Mouse (Mus musculus): Measurements from ENCODE around the gene Lysmd1.

Lysmd1 gene

DNA sequence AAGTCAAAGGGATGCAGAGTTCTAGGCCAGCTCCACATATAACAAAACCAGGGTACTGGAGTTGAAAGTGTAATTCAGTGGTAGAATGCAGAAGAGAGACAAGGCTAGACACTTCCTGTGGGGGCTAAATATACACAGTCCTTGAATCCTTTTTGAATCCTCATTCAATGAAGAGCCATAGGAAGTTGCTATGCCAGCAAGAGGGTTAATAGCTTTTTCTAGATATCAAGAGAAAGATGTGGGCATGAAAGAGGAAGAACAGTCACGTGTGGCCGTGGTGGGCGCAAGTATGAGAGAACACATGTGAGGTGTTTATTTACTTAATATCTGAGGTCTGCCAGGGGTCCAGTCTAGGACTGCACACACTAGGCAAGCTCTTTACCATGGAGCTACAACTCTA, 2.4 kb downstream of the Lysmd1 start:
- no peak for DNase-seq (ENCODE audit: low read depth, low spot score)

DNA sequence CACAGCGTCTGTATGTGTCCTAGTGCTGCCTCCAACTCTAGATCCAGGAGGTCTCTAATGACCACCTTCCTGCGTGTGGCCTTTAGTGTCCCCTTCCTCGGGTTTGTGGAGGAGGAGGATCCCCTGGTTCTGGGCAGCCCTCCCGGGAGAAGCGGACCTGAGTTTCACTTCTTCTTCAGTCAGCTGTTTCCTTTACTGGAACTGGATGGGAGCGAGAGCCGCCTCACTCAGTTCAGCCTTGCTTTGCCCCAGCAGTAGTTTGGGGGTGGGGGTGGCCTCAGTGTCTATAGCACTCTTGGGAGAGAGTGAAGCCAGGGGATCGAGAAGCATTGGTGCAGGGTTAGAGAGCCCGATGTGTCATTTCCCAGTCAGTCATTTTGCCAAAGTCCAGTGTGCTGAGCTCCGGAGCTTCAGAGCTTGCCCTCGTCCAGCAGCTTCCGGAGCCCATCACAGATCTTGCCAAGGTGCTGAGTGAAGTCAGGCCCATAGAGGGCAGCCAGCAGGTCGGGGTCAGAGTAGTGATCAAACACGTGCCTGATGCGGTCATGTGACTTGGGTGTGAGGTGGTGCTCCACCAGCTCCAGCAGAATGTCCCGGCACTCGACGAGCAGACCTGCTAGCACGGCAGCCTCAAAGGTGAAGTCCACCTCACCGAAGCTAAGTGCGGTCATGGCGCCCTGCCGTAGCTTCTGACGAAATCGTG, 5.8 kb downstream of the Lysmd1 start:
- no peak for DNase-seq (ENCODE audit: low read depth, low spot score)

GRCm38 (mm10) chr3:95140289-95140595, 6.4 kb downstream of the Lysmd1 start:
- no peak for DNase-seq (ENCODE audit: low read depth, low spot score)

DNA sequence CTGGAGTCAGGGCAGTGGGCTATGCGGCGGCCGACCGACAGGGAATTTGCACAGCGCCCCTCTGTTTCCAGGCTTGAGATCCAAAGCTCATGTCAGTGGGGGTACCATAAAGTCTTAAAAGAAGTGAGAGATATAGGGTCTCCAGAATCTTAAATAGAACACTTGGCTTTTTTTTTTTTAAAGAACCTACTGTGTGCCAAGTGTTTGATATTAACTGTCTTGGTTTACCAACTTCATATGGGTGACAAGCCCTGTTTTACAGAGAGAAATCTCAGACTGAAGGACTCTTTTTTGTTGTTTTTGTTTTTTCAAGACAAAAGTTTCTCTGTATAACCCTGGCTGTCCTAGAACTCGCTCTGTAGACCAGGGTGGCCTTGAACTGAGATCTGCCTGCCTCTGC, 6.9 kb downstream of the Lysmd1 start:
- DNase-seq (ENCODE audit: low read depth, low spot score) = no peak

- no peak for DNase-seq (ENCODE audit: low read depth, low spot score)
Measured at GRCm38 (mm10) chr3:95141474-95141873, 7.6 kb downstream of the Lysmd1 start.

GRCm38 (mm10) chr3:95141952-95142616, 8.2 kb downstream of the Lysmd1 start, which contains the start of gene Tnfaip8l2:
Tnfaip8l2 (minus strand) TSS chr3:95142360.
- DNase-seq (ENCODE audit: low read depth, low spot score) = no peak

- DNase-seq (ENCODE audit: low read depth, low spot score) = peak; percentile 75
Measured at GRCm38 (mm10) chr3:95142617-95143011, 8.7 kb downstream of the Lysmd1 start.

DNA sequence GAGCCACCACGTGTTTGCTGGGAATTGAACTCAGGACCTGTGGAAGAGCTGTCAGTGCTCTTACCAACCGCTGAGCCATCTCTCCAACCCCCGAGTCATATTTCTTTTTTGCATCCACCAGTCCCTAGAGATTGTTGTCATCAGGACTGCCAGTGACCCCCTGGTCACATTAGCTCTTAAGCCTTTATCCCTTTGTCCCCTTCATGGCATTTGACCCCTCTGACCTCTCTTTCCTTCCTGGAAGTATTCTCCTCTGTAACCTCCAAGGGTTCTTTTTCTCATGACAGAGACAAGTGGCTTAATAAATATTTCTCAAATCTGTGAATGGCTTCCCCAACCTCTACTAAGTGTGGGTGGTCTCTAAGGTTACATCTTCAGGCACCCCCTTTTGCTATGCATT, 14.0 kb downstream of the Lysmd1 start:
- no peak for DNase-seq (ENCODE audit: low read depth, low spot score)

- no peak for DNase-seq (ENCODE audit: low read depth, low spot score)
Measured at GRCm38 (mm10) chr3:95153874-95154273, 20.0 kb downstream of the Lysmd1 start.

GRCm38 (mm10) chr3:95159511-95159986, 25.7 kb downstream of the Lysmd1 start:
- DNase-seq (ENCODE audit: low read depth, low spot score) = no peak

- peak; percentile 76 for DNase-seq (ENCODE audit: low read depth, low spot score)
Measured at GRCm38 (mm10) chr3:95159987-95160963, 26.4 kb downstream of the Lysmd1 start, which contains the start of gene Sema6c. Sema6c (plus strand) TSS chr3:95160457.

DNA sequence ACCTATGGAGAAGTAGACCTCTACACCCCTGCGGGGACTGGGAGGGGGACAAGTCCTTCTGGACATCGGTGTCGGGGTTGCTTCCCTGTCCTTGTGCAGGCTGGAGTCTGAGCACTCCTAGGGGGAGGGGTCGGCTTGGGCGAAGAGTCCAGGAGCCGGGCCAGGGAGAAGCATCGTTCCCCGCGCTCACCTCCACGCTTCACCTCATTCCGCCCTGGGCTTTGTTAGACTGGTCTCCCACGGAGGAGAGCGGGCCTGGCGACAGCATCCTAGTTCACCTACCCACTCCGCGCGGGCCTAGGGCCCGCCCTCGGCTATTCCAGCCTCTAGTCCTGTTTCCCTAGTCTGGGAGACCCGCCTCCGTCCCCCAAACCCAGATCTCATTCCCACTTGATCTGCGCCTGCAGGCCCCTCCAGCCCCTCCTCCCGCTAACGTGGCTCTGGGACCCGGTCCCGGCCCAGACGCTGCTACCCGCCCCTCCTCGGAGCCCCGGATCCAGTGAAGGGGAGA, 27.2 kb downstream of the Lysmd1 start:
- no peak for DNase-seq (ENCODE audit: low read depth, low spot score)

GRCm38 (mm10) chr3:95161618-95162344, 27.9 kb downstream of the Lysmd1 start:
- DNase-seq (ENCODE audit: low read depth, low spot score) = no peak

- DNase-seq (ENCODE audit: low read depth, low spot score) = no peak
Measured at GRCm38 (mm10) chr3:95162345-95162628, 28.4 kb downstream of the Lysmd1 start.

DNA sequence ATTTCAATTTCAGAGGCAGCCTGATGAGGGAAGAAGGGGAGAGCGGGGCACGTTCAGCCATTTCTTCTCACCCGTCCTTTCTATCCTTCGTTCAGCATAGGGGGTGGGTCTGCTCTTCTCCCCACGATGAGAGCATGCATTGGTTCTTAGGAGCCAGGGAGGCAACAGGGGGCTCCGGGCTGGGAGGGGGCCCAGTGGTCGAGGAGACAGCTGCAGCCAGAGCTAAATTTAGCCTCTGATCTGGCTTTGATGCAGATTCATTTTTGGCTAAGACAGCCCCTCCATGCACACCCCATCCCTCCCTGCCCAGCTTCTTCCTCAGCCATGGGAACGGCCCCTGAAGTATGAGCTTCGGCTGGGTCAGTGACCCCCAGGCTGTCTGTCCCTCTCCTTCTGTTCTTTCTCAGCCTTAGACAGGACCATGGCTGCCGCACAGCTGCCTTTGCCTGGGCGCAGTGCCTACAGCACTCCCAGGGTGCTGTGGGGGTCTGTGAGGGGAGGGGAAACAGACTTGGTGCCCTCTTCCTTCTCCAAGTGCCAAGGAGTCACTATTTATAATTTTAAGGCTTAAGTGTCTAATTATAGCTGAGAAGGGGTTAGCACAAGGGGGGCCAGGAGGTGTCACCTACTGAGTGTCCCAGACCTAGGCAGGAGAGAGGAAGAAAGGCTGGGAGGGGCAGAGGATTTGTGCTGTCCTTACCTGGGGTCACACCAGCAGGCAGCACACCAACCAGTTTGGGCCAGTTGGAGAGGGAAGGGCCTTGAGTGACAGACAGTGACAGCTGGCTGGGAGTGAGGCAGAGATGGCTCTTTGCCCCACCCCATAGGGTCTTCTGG, 29.7 kb downstream of the Lysmd1 start:
- no peak for DNase-seq (ENCODE audit: low read depth, low spot score)

DNA sequence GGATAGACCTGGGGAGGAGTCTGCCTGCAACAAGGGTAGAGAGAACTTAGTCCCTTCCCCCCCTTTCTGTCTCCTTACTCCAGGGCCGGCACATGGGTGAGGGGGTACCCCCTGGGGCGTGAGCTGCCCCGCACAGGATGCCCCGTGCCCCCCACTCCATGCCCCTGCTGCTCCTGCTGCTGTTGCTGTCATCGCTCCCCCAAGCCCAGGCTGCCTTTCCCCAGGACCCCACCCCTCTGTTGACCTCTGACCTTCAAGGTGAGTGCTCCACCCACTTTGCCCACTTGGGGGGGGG, 30.3 kb downstream of the Lysmd1 start:
- DNase-seq (ENCODE audit: low read depth, low spot score) = no peak

- no peak for DNase-seq (ENCODE audit: low read depth, low spot score)
Measured at GRCm38 (mm10) chr3:95164840-95165239, 31.0 kb downstream of the Lysmd1 start.

DNA sequence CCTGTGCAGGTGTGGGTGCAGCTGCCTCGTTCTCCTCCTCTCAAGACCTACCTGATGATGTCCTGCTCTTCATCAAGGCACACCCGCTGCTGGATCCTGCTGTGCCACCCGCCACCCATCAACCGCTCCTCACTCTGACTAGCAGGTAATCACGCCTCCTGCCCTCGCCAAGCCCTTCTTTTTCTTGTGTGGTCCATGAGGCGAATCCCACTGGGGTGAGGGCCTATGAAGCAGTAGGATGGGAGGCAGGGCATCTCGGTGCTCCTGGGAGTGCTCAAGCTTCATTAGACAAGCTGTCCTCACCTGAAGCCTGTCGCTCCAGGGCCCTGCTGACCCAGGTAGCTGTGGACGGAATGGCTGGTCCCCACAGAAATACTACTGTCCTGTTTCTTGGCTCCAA, 36.1 kb downstream of the Lysmd1 start:
- no peak for DNase-seq (ENCODE audit: low read depth, low spot score)

DNA sequence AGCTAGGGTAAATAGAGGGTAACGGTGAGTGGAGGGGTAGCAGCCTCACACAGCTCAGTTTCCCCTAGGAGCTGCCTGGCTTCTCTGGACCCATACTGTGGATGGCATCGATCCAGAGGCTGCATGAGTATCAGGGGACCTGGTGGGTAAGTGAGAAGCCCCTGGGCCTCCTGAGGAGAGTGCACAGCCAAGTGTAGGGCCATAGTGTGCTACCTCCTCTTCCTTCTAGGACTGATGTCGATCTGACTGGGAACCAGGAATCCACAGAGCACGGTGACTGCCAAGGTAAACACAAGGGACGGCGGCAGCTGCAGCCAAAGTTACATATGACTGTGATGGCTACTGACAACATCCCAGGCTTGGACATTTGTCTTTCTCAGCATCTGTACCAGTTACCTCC, 37.2 kb downstream of the Lysmd1 start:
- DNase-seq (ENCODE audit: low read depth, low spot score) = no peak

- no peak for DNase-seq (ENCODE audit: low read depth, low spot score)
Measured at GRCm38 (mm10) chr3:95172526-95173255, 38.8 kb downstream of the Lysmd1 start.

Data from retina, postnatal 7 days (tissue).